Mouse (Mus musculus) gastrocnemius, postnatal 25 days (tissue): ENCODE results near the gene Fanci. TPM values are rescaled to one million over a fixed set of nuclear protein-coding genes. Genes with fewer than 3 reads are reported as not detected.

Experiments
- DNase-seq: peaks from one replicate; pipeline ENCODE4 v3.0.0; 2022
- long read RNA-seq, 2 experiments: library from polyadenylated mRNA; stranded (forward); transcript quantifications; one replicate each; pipeline ENCODE4 v2.0.0; 2021
- total RNA-seq, 2 experiments: library from RNA; stranded (reverse); gene quantifications; 1 replicate in 1 of 2; 2 replicates in 1 of 2; pipeline ENCODE4 v1.2.3; 2021

Fanci gene
- total RNA-seq, result under 1 TPM; 0.10 to 0.32 TPM
- long read RNA-seq, experiment 1, partial matches to known transcripts, result 0 of 1 reads
- long read RNA-seq, experiment 1, other reads (novel, unspliced or antisense), result 1 of 1 reads
- long read RNA-seq, experiment 2, result 0 reads

DNA sequence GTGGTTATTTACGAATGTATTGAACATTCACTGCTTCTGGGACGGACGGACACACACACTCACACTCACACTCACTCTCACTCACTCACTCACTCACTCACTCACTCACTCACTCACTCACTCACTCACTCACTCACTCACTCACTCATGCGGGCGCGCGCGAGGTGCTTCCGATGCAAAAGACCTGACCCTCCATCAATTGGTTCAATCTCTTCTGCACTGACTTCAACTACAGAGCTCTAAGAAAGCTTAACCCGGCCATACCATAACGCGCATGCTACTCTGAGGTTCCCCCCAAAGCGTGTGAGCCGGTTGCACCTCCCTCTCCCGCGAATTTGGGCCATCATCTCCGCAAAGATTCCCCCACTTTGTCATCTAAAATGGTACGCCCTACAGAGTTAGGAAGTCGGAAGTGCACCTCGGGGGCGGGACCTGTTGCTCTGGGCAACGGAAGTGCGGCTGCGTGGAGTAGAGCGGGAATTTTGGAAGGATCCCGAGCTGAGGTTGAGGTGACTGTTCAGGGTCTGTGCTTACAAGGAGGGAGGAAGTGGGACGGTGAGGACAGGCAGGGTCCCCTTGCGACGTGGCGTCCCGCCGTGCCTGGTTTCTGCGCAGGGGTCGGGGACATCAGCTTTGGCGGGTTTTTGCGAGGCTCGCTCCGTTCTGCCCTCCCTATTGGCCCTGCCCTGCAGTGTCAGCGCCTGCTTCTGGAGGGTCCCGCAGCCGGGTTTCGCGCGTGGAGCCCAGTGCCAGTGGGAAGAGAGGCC lies at the start of gene Fanci:
Gene Fanci (plus strand): TSS at position 47 of the 767 bp plus-strand sequence.
- peak; percentile 86 for DNase-seq

DNA sequence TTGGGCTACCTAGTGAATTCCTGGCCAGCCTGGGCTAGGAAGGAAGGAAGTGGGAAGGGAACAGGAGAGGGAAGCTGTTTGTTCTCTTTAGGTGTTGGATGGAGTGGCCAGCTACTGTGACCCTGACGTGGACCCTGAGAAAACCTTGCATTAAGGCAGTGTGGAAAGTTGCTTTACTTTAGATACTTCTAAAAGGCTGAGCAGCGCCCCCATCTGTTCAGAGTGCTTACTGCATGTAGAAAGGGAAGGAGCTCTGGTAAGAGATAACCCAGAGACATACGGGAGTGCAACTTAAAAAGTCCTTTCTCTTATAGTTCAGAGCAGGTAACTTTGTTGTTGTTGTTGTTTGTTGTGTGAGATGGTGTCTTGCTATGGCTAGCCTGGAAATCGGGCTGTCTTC lies 45.8 kb upstream of the Fanci start:
- no peak for DNase-seq

DNA sequence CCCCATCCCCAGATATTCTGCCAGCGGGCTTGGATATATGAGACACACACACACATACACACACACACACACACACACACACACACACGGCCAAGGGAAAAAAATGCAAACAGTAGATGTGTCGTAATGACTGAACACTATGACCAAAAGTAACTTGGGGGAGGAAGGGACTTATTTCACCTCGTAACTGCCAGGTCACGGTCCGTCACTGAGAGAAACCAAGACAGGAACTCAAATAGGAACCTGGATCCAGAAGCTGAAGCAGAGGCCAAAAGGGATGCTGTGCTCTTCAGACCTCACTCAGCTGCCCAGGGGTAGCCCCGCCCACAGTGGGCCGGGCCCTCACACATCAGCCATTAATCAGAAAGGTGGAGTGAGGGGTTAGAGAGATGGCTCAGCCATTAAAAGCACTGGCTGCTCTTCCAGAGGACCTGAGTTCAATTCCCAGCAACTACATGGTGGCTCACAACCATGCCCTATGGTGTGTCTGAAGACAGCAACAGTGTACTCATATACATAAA lies 45.1 kb upstream of the Fanci start:
- no peak for DNase-seq

DNA sequence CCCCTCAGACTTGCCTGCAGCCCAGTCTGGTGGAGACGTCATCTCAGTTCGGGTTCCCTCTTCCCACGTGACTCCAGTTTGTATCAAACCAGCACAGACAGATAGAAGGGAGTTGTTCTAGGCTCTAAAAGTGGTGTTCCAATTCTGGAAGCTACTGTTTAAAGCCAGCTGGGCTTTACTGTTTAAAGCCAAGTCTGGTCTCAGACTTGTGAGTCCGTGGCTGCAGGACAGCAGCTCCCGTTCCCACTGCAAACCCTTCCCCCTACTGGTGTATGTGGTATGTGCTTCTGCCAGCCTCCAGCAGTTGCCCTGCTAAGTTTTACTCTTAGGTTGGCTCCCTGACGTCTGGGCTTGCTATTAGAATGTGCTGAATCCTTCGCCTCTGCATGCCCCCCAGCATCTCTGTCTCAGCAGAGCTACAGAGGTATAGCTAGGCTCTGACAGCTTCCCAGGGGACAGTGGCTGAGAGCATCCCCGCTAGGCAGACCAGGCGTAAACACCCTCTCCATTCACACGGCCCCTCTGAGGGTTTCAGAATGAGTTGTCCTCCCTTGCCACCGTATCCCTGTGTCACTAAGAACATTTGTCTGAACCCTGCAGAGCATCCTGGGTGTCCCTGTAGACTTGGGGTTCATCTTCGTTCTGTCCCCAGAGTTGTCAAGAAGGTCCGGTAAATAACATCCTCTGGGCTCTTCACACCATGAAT lies 44.5 kb upstream of the Fanci start:
- DNase-seq, result no peak

DNA sequence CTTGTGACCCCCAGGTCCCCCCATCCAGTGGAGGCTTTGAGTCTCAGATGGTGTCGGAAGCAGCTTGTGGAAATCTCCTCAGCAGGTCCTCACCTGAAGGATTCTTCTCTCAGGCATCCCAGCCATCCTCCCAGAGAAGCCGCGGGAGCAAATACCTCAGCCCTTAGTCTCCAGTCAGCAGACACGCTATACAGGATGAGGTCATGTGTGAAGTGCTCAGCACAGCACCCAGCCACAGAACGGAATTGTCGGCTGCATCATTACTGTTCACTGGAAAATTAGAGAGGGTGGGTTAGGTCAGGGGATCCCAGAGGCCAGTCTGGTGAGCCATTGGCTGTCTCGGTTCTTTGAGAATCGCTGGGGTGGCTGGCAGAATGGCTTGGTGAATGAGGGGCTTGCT lies 42.9 kb upstream of the Fanci start:
- no peak for DNase-seq

DNA sequence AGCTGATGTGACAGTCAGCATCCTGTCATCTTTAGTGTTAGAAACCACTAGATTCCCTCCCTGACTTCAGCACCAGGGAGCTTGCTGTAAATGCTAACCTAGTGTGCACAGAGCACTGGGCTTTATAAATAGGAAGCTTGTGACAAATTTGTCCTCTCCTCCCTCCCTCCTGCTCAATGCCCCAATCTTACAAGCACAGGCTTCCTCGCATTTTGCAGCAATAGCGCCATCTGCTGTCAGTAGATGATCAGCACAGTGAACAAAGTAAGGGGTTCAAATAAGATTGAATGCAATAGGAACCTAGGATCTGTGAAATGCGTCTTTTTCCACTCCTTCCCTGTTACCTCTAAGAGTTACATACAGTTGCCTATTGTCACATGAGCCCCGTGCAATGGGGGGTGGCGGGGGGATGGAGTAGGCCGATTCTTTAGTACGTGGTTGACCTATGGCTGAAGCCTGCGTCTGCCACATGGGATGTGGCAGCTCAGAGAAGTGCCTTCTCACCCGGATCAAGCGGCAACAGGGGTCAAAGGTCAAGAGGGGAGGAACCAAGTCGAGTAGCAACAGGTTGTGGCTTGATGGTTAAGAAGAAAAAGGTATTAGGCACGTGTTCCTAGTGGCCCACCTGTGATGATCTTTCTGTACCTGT lies 41.9 kb upstream of the Fanci start:
- peak; percentile 21 for DNase-seq

DNA sequence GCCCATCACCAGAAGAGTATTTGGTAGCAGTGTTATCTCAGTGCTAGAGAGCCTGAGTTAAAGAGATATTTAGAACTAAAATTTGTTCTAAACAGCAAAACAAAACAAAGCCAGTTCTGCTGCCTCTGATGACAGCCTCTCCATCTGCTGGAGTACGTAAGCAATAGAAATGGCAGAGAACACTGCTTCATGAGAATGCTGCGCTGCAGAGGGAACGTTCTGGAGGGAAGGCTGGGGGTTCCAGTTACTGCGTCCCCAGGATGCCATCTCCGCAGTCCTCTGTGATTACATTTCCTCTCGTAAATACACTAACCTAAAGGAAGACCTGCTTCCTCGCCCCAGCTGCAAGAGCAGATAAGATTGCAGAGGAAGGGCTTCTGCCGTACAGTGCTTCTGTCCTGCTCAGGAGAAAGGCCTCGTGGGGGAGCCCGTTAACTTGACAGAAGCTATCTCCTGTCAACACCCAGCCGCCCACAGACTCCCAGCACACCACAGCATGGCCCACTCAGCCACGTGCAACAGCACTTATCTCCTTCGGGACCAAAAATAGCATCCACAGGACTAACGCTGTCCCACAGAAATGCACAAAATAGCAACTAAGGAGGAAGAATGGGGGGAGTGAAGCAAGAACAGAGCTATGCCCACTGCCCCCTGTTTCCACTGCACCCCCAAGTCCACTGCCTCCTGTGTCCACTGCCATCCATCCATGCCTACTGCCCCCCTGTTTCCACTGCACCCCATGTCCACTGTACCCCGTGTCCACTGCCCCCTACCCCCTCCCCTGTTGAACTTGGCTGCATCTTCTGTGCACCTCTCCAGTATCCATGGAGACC lies 33.2 kb upstream of the Fanci start:
- DNase-seq, result no peak

DNA sequence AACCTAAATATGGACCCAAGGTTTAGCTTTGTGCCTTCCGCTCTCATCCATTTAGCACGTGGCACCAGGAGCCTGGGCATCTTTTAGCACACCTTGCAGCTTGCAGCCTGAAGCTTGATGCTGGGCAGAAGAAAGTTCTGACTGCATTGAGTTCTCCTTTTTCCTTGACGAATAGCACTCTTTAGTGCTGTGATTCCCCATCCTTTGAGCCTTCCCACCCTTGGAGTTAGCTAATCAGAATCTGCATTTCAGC lies 32.6 kb upstream of the Fanci start:
- no peak for DNase-seq

DNA sequence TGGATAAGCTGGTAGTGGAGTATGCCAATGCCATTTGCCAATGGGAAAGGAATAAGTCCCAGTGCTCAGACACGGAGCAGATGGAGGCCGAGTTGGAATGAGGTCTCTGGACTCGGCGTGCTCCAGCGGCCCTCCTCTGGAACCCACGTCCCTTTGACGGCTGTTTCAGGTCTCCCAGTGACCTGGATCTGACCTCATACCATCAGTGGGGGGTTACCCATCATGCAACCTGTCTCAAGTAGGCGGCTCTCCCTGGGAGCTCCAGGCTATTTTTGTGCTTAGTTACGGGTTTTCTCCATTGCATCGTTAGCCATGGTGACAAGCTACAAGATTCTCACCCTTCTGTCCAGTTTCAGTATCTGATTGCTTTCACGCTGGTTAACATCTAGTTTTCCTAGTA lies 31.7 kb upstream of the Fanci start:
- no peak for DNase-seq

DNA sequence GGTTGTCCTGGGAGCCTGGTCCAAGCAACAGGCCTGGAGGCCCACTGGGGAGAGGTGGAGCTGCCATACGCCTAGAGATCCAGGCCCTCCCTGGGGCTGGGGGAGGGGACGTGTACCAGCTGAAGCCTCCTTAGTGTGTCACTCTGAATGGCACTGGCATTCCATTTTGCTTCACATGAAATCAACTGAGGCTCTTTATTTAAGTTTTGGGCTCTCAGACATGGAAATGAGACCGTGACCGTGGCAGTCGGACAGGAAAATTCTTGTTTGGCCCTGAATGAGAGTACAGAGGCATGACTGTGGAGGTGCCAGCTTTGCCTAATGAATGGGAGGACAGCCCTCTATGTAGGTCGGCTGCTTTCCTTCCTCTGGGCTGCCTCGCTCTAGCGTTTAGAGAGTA lies 29.5 kb upstream of the Fanci start:
- DNase-seq, result no peak

DNA sequence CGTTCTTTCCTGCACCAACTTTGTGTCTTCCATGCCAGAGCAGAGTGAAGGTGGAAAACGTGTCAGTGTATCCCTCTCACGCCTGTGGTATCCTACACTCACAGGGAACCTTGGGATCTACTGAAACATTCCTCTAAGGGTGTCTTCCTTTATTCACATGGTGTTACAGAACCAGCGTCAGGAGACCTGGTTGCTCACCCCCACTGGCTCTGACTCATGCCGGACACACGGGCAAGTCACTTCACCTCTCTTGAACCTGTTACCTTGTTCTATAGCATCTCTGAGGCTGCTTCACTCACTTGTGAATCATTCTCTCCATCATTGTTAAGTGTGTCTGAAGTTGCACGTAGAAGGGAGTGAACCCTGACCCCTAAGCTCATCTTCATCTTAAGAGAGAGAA lies 28.9 kb upstream of the Fanci start:
- no peak for DNase-seq

DNA sequence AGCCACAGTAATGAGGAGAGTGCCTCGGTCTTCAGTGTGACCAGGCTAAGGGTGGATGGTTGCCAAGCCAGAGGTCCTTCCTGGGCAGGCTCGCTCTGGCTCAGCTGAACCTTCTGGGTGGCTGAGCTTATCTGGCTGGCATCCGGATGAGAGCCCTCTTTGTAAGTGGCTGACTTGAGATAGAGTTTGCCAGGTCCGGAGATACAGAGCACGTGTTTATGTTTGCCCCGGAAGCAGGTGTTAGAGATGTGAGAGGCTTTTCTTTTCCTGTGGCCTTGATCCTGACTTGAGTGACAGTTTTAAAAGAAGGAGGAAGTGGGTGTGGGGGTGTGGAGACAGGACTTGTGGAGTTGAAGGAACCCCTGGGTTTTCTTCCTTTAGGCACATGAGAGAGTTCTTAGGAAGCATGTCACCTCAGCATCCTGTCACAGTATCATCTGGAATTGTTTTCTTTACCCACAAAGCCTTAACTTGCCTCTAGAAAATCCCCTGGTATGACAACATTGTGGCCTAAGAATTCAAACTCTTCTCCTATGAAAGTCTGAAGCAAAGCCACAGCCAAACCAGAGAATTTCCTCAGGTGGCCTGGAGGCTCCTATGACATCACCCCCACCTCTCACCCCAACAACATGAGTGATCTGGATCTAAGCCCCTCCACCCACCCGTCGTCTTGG lies 28.2 kb upstream of the Fanci start:
- no peak for DNase-seq

DNA sequence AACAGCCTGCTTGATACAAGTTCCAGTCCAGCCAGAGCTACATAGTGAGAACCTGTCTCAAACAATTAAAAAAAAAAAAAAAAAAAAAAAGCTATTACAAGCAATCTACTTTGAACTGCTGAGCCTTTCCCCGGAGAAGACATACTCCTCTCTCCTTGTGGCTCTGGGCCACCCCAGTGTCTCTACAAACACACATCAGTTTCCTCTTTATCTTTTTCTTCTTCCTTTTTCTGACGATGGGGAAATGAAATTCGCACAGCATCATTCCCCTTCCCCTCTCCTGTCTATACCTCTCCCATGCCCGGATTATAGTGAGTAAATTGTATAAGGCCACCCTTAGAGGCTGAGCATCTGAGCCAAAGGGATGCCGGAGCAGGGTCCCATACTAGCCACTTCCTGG lies 23.1 kb upstream of the Fanci start:
- DNase-seq, result no peak

DNA sequence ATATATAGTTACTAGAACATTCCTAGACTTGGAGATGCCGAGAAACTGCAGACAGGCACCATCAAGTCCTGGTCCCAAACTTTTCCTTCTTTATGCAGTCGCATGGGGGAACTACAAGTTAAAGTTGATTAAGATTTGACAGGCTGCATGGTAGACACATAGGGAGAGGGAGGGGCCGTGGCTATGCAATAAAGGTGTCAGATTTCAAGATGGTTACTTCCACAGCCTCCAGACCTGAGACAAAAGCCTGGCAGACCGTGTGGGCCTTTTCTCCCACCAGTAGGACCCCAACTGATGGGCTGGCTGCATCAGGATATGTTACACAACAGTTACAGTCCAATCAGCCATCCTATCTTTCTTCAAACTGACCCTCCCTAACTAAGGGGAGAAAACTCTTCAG lies 22.3 kb upstream of the Fanci start:
- no peak for DNase-seq

DNA sequence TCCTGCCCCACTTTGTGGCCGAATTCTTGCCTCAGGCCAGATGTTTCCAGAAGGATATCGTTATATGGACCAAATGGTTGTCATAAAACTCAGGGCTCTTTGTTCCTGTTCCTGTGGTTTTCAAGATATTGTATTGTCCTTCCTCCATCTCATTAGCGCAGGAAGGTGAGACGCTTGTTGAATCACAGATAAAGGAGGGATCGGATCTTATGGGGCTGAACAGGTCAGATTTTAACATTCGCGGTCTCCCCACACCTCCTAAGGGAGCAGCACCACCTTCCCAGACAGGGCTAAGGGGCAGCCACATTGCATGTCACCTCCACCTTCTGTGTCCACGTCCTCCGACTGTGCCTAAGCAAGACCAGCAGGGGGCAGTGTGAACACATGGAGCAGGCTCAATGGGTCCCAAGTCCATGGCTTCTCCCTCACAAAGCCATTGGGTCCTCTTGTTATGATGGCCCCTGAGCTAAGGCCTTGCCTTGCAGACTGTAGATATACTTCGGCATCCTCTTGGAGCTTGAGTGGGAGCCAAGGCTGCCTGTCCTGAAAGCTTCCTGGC lies 20.3 kb upstream of the Fanci start:
- DNase-seq, result no peak

DNA sequence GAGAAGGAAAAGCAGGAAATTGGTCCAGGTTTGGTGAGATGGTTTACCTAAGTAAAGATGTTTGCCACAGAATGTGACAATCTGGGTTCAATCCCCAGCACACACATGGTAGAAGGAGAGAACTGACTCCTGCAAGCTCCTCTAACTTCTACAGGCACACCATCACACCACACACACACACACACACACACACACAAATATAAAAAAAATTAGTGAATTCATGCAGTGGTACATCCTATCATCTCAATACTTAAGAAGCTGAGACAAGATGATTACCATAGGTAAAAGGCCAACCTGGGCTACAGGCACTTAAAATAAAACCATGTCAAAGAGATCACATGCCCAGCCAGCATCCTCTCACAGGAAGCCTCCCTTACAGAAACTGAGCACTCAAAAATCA lies 17.7 kb upstream of the Fanci start:
- no peak for DNase-seq

DNA sequence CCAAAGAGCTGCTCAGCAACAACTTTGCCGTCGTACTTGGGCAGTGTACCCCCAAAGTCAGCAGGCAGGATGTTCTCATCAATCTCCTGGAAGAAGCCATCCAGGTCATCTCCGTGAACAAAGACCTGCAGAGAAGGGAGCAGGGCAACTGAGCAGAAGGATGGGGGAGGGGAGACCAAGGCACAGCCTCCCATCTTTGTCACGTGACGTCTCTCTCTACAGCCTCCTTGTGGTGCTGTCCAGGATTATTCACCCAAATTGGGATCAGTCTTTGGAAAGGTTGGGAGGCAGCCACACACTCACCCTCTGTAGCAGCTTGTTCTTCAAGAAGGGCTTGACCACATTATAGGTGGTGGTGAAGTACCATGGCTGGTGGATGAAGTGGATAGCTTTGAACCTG lies 16.1 kb upstream of the Fanci start:
- DNase-seq, result no peak

DNA sequence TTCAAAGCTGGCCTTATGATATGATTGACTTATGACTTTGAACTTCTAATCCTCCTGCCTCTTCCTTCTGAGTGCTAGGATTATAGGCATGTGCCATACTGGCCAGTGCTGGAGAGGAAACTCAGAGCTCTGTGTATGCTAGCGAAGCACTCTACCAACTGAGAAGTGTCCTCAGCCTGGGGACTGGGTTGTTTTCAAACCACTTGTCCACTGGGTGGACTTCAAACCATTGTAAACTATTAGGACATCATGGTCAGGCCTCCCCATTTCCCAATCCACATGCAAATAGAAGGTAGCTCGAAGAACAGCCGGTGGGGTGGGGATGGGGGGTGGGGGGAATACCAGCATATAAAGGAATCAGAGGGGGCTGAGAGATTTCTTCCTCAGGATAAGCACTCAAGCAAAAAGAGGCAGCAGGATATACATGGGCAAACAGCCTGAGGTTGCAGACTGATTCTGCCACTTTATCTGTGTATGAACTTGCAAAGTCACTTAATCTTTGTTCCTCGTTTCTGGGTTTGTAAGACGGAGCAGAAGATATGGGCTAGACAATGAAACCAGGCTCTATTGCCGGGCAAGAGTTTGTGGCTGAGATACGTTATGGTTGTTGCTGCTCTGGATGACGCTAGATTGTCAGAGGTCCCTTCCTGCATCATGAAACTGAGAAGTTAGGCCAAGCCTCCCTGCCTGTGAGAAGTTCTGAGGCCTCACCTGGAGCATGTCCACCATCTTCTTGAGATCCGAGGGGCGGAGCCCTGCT lies 15.0 kb upstream of the Fanci start:
- no peak for DNase-seq

DNA sequence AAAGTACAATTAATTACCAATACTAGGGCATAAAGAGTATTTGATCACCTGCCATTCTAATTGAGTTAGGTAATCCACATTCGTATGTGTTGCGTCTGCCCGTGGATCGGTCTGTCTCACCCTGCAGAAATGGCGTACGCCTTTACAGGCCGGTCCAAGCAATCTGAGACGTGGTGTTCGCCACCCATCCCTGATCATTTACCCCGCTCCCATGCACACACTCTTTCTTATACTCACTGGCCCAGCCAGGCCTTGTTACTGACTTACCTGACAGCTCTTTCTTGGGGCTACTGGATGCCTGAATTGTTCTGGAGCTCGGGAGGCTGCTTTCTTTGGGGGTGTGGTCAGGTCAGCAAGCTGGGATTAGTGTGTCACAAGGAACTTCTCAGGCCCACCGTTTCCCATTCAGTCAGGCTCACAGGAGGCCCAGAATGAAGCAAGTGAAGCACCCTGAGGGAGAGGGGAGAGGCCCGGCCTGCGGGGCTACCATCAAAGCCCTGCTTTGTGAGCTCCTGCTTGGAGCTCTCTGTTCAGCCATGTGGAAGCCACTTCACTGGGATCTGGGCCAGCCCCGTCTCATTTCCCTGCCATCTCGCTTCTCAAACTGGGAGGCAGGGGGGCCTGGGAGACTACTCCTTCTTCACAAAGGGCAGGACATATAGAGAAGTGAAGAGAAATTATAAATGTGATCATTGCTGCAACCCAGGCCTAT lies 5.2 kb upstream of the Fanci start, which contains the start of gene Rlbp1:
Gene Rlbp1 (minus strand): TSS at position 627 of the 712 bp plus-strand sequence.
- DNase-seq, result no peak

DNA sequence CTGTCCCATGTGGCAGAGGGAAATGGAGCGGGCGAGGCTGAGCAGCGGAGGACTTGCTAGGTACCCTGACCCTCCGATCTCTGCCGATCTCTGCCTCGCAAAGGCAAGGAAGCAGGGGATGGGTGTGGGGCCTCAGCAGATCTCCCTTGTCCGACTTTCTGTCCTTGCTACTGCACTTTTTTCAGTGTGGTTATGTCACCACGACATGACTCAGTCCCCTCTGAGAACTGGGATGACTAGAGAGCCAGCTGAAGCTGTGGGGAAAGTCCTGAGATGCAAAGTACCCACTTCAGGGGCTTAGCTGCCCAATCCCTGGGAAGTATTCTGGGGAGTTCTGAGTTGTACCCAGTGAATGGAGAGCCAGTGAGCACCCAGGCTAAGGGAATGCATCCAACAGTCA lies 4.6 kb upstream of the Fanci start:
- no peak for DNase-seq
